Mouse (Mus musculus): ENCODE results near the gene Nsun2. TPM values are rescaled to one million over a fixed set of nuclear protein-coding genes. Genes with fewer than 3 reads are reported as not detected.
"Not testable (repeated sequence)": the region's sequence is repeated elsewhere in the genome, so short reads cannot be mapped to it uniquely, and the experiment has no call there.

The Nsun2 gene
- polyA plus RNA-seq, 1 experiment from 2014 or later = 110 TPM

DNA sequence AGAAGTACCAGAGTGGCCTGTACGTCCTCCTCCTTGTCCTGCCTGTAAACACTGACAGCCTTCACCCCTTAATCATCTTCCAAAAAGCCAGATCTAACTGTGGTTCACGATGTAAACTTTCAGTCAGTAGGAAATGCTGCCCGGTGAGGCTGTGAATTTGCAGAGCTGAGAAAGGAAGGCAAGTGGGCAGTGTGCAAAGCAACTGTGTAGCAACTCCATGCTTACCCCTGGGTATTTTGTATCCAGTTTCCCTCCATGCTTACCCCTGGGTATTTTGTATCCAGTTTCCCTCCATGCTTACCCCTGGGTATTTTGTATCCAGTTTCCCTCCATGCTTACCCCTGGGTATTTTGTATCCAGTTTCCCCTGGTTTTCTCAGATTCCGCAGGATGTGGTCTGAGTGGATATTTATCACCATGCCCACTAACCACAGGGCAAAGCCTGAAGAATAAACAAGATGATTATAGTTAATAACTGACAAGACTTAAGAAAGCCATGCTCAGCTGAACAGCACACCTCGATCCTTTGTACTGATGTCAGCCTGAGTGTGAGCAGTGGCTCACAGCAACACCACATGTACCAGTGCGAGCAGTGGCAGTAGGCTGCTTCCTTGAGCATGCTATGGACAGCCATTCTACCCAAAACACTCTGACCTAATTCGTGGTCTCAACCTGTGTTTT, 61.2 kb downstream of the Nsun2 start:
- H3K27ac ChIP-seq (ENCODE audit: low read length) = no peak overlapping the region
- no peak for ATAC-seq (ENCODE audit: insufficient number of reproducible peaks, insufficient read depth, low FRiP score, low read depth)
- H3K4me3 ChIP-seq (ENCODE audit: low read depth, low read length) = no peak overlapping the region
- H3K36me3 ChIP-seq (ENCODE audit: control insufficient read depth, insufficient read depth, low read length) = no peaks in the 10 kb centered on the region
- H3K4me1 ChIP-seq (ENCODE audit: control insufficient read depth, insufficient read depth, low read length) = no peaks in the 10 kb centered on the region
- no peak overlapping the region for H3K4me2 ChIP-seq (replicated peaks; ENCODE audit: low read depth, low read length)
- no peak overlapping the region for H3K9ac ChIP-seq (replicated peaks; ENCODE audit: low read depth, low read length)
- WGBS = 76% methylated on average over 7 of the region's 7 CpGs
- no peaks in the 10 kb centered on the region for H3K9me3 ChIP-seq (ENCODE audit: control insufficient read depth, low read depth, low read length)
- H3K27me3 ChIP-seq (ENCODE audit: control insufficient read depth, insufficient read depth, low read length) = no peaks in the 10 kb centered on the region

DNA sequence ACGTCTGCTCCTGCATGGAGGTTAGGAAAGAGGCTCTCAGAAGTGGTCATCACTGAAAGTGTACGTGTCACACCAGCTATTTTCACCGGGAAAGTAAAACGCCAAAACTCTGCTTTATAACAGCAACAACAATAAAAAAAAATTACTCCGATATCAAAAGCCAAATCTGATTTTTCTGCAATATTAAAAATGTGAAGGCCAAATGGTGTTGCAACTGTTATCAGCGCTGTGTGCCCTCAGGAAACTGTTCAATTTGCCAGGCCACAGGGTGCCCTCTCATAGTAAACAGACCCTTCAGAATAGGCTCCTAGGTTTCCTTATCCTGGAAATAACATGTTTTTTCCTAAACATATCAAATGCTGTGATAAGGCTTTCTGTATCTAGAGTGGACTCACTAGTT, 62.4 kb downstream of the Nsun2 start:
- Histone ChIP-seq H3K9ac (replicated peaks; ENCODE audit: low read depth, low read length) (no peak overlapping the region), H3K4me1 (ENCODE audit: control insufficient read depth, insufficient read depth, low read length) (no peaks in the 10 kb centered on the region), H3K4me3 (ENCODE audit: low read depth, low read length) (no peak overlapping the region), H3K4me2 (replicated peaks; ENCODE audit: low read depth, low read length) (no peak overlapping the region), H3K9me3 (ENCODE audit: control insufficient read depth, low read depth, low read length) (no peaks in the 10 kb centered on the region), H3K27ac (ENCODE audit: low read length) (no peak overlapping the region), H3K36me3 (ENCODE audit: control insufficient read depth, insufficient read depth, low read length) (no peaks in the 10 kb centered on the region), H3K27me3 (ENCODE audit: control insufficient read depth, insufficient read depth, low read length) (no peaks in the 10 kb centered on the region)
- WGBS = 89% methylated on average over 6 of the region's 6 CpGs
- no peak for ATAC-seq (ENCODE audit: insufficient number of reproducible peaks, insufficient read depth, low FRiP score, low read depth)

DNA sequence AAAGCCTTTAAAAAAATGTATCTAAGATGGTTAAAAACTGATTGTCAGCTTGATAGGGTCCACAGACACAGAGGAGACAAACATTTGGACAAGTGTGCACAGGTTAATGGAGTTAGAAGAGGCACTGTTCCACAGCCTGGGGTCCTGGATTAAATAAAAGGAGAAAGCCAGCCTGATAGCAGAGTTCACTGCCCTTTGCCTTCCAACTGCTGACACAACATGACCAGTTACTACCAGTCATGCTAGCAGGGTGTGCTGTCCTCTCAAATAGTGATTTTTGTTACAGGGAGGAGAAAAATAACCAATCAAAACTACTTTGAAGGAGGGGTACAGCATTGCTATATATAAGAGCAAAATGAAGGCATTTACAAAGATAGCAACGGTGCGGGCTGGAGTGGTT, 63.0 kb downstream of the Nsun2 start:
- Histone ChIP-seq H3K9me3 (ENCODE audit: control insufficient read depth, low read depth, low read length) (no peaks in the 10 kb centered on the region), H3K4me1 (ENCODE audit: control insufficient read depth, insufficient read depth, low read length) (no peaks in the 10 kb centered on the region), H3K4me2 (replicated peaks; ENCODE audit: low read depth, low read length) (no peak overlapping the region), H3K9ac (replicated peaks; ENCODE audit: low read depth, low read length) (no peak overlapping the region), H3K36me3 (ENCODE audit: control insufficient read depth, insufficient read depth, low read length) (no peaks in the 10 kb centered on the region), H3K27ac (ENCODE audit: low read length) (no peak overlapping the region), H3K4me3 (ENCODE audit: low read depth, low read length) (no peak overlapping the region), H3K27me3 (ENCODE audit: control insufficient read depth, insufficient read depth, low read length) (no peaks in the 10 kb centered on the region)
- 88% methylated on average over 2 of the region's 2 CpGs for WGBS
- no peak for ATAC-seq (ENCODE audit: insufficient number of reproducible peaks, insufficient read depth, low FRiP score, low read depth)

DNA sequence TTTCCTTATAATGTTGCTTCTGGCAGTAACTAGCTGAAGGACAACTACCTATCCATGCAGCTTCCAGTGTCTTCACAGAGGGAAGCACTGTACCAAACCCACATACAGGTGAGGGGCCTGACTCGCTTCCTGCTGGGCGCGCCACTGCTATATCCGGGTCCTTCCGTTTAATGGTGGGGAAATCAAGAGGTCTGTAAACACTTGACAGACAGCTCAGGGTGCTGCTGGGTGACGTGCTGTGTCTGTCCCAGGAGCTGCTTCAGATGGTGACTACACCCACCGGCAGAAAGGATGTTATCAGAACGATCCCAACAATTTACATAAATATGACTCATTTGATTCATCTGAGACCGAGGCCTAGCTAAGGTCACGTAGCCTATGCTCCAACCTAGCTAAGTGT, 65.3 kb downstream of the Nsun2 start:
- no peaks in the 10 kb centered on the region for H3K36me3 ChIP-seq (ENCODE audit: control insufficient read depth, insufficient read depth, low read length)
- WGBS = 86% methylated on average over 10 of the region's 10 CpGs

DNA sequence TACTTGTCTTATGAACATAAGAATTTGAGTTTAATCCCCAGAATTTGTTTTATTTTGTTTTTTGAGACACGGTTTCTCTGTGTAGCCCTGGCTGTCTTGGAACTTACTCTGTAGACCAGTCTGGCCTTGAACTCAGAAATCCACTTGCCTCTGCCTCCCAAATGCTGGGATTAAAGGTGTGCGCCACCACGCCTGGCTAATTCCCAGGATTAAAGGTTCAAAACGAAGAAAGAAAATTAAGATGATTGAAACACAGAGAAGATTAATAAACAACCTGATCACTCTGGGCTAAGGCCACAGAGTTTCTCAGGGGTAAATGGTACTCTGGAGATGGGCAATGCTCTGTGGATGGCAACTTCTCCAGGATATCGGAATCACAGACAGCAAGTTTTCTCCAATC, 67.3 kb downstream of the Nsun2 start:
- not testable (repeated sequence) for ATAC-seq (ENCODE audit: insufficient number of reproducible peaks, insufficient read depth, low FRiP score, low read depth); H3K36me3 ChIP-seq (ENCODE audit: control insufficient read depth, insufficient read depth, low read length)

More for the DNA sequence above, 65.3 kb downstream of the Nsun2 start:
- Histone ChIP-seq H3K27ac (ENCODE audit: low read length) (no peak overlapping the region), H3K9me3 (ENCODE audit: control insufficient read depth, low read depth, low read length) (no peaks in the 10 kb centered on the region), H3K4me2 (replicated peaks; ENCODE audit: low read depth, low read length) (no peak overlapping the region), H3K27me3 (ENCODE audit: control insufficient read depth, insufficient read depth, low read length) (no peaks in the 10 kb centered on the region), H3K4me1 (ENCODE audit: control insufficient read depth, insufficient read depth, low read length) (no peaks in the 10 kb centered on the region), H3K9ac (replicated peaks; ENCODE audit: low read depth, low read length) (no peak overlapping the region), H3K4me3 (ENCODE audit: low read depth, low read length) (no peak overlapping the region)
- ATAC-seq (ENCODE audit: insufficient number of reproducible peaks, insufficient read depth, low FRiP score, low read depth) = no peak

DNA sequence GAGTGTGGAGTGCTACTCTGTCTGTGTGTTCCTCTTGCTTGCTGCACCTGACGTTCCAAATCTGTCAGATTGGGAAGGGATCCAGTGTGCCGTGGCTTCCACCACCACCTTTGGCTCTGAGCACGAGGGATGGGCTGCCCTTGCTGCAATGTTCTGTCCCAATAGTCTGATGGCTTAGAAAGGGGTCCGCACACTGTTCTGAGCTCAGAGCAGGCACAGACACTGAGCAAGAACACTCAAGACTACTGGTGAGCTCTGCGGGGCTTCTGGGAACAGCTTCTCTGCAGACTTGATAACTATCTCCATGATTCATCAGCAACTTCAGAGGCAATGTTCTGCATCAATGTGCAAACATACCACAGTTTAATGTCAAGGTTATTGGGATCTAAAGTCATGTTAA, 67.8 kb downstream of the Nsun2 start:
- H3K27ac ChIP-seq (ENCODE audit: low read length) = no peak overlapping the region
- H3K27me3 ChIP-seq (ENCODE audit: control insufficient read depth, insufficient read depth, low read length) = no peaks in the 10 kb centered on the region
- no peak overlapping the region for H3K9ac ChIP-seq (replicated peaks; ENCODE audit: low read depth, low read length)
- WGBS = 86% methylated on average over 5 of the region's 5 CpGs
- H3K9me3 ChIP-seq (ENCODE audit: control insufficient read depth, low read depth, low read length) = no peaks in the 10 kb centered on the region
- no peaks in the 10 kb centered on the region for H3K4me1 ChIP-seq (ENCODE audit: control insufficient read depth, insufficient read depth, low read length)
- no peaks in the 10 kb centered on the region for H3K36me3 ChIP-seq (ENCODE audit: control insufficient read depth, insufficient read depth, low read length)
- H3K4me2 ChIP-seq (replicated peaks; ENCODE audit: low read depth, low read length) = no peak overlapping the region
- H3K4me3 ChIP-seq (ENCODE audit: low read depth, low read length) = no peak overlapping the region
- ATAC-seq (ENCODE audit: insufficient number of reproducible peaks, insufficient read depth, low FRiP score, low read depth) = no peak

More for the DNA sequence above, 67.3 kb downstream of the Nsun2 start:
- not testable (repeated sequence) for H3K4me3 ChIP-seq (ENCODE audit: low read depth, low read length); H3K4me1 ChIP-seq (ENCODE audit: control insufficient read depth, insufficient read depth, low read length); H3K9me3 ChIP-seq (ENCODE audit: control insufficient read depth, low read depth, low read length); H3K9ac ChIP-seq (replicated peaks; ENCODE audit: low read depth, low read length); H3K27ac ChIP-seq (ENCODE audit: low read length); H3K4me2 ChIP-seq (replicated peaks; ENCODE audit: low read depth, low read length); H3K27me3 ChIP-seq (ENCODE audit: control insufficient read depth, insufficient read depth, low read length)
- WGBS = 83% methylated on average over 5 of the region's 5 CpGs

DNA sequence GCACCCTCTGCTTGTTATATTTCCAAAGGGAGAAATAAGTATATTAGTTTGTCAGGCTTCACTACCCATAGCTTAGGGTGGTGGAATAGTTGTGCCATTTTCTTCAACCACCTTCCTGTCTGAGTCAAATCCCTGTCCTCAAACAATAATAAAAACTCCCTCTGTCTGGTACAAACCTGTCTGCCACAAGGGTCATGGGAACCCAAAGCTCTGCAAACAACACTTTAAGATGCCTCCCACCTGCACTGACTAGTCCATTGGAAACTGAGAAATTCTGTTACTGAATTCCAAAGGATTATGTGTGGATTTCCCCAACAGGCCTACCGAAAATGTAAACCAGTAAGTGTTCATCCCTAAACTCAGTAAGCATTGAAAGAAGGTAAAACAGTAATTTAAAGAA, 71.1 kb downstream of the Nsun2 start:
- H3K9ac ChIP-seq (replicated peaks; ENCODE audit: low read depth, low read length) = no peak overlapping the region
- no peak overlapping the region for H3K4me3 ChIP-seq (ENCODE audit: low read depth, low read length)
- ATAC-seq (ENCODE audit: insufficient number of reproducible peaks, insufficient read depth, low FRiP score, low read depth) = no peak
- no peaks in the 10 kb centered on the region for H3K9me3 ChIP-seq (ENCODE audit: control insufficient read depth, low read depth, low read length)
- no peaks in the 10 kb centered on the region for H3K4me1 ChIP-seq (ENCODE audit: control insufficient read depth, insufficient read depth, low read length)
- H3K27me3 ChIP-seq (ENCODE audit: control insufficient read depth, insufficient read depth, low read length) = no peaks in the 10 kb centered on the region
- no peak overlapping the region for H3K27ac ChIP-seq (ENCODE audit: low read length)
- H3K36me3 ChIP-seq (ENCODE audit: control insufficient read depth, insufficient read depth, low read length) = no peaks in the 10 kb centered on the region
- WGBS = 68% methylated on average over 1 of the region's 1 CpGs
- H3K4me2 ChIP-seq (replicated peaks; ENCODE audit: low read depth, low read length) = no peak overlapping the region

DNA sequence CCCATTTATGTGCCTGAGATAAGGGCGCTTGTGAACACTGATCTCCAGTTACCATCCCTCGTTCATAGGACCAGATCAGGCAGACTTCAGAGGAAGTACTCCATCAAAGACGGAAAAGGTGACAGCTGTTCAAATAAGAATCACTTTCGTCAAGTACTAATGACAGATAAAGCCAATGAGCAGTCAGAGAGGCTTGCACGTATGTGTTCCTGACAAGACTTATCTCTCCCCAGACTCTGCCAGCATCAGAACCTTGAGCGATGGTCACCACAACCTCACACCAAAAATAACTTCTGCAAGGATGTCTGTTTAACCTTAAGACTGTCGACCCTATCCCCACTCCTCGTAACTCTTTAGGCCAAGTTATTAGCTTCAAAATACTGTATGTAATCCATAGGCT, 75.2 kb downstream of the Nsun2 start:
- Histone ChIP-seq H3K4me3 (ENCODE audit: low read depth, low read length) (no peak overlapping the region), H3K27me3 (ENCODE audit: control insufficient read depth, insufficient read depth, low read length) (no peaks in the 10 kb centered on the region), H3K4me1 (ENCODE audit: control insufficient read depth, insufficient read depth, low read length) (peaks cover 5% of the 10 kb centered on the region; the same call in 1 of the 2 replicates), H3K9me3 (ENCODE audit: control insufficient read depth, low read depth, low read length) (no peaks in the 10 kb centered on the region), H3K36me3 (ENCODE audit: control insufficient read depth, insufficient read depth, low read length) (peaks cover 5% of the 10 kb centered on the region), H3K9ac (replicated peaks; ENCODE audit: low read depth, low read length) (no peak overlapping the region), H3K27ac (ENCODE audit: low read length) (no peak overlapping the region), H3K4me2 (replicated peaks; ENCODE audit: low read depth, low read length) (no peak overlapping the region)
- ATAC-seq (ENCODE audit: insufficient number of reproducible peaks, insufficient read depth, low FRiP score, low read depth) = no peak
- WGBS = 67% methylated on average over 8 of the region's 8 CpGs
